Mouse (Mus musculus): ENCODE results near the gene Rgs7bp.

DNA sequence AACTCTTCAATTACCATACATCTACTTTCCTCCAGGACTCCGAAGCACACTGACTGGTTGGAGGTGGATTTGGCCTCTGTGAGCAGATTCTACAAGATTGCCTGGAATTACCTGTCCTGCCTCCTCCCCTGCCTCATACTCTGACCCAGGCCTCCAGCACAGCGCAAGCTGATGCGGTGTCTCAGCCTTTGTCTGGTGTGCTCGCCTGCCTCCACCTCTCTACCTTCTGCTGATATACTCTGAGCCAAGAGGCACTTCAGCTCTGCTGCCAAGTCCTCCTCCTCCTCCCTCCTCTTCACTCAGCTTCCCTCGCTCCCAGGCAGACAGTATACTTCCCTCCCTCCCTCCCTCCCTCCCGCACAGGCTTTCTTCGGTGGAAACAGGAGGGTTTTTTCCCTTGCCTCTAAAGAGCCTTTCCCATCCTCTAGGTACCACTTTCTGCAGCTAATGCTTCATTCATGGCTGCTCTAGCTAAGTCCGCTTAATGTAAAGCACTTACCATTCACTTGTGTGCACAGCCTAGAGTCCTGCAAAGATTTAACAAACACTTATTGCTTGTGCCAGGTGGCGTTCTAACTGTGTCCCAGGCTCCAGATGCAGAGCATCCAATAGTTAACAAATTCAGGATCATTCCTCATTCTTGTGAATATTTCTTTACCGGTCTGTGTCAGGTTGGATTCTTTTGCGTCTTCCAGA is 91.9 kb downstream of the Rgs7bp start:
- no peak for TF ChIP-seq BHLHE40 (IDR thresholded peaks at IDR 0.05; ENCODE audit: borderline replicate concordance, low read depth, low read length)
- no peak for TF ChIP-seq USF1 (IDR thresholded peaks at IDR 0.05; ENCODE audit: low read depth, low read length)
- no peak for TF ChIP-seq TCF12 (IDR thresholded peaks at IDR 0.05; ENCODE audit: low read depth, low read length)
- no peak for TF ChIP-seq EP300 (IDR thresholded peaks at IDR 0.05; ENCODE audit: low read depth in 1 of 2, low read length in 2 of 2)
- TF ChIP-seq MAFK (IDR thresholded peaks at IDR 0.05; ENCODE audit: borderline replicate concordance, low read depth, low read length): no peak
- TF ChIP-seq GATA1 (IDR thresholded peaks at IDR 0.05; ENCODE audit: low read depth, low read length): no peak
- TF ChIP-seq CHD2 (IDR thresholded peaks at IDR 0.05; ENCODE audit: low read length): no peak
- no peak for TF ChIP-seq CTCF (IDR thresholded peaks at IDR 0.05 in 2 of 3, conservative IDR thresholded peaks at IDR 0.05 in 1 of 3; ENCODE audit: control insufficient read depth in 1 of 3, insufficient read depth in 1 of 3, low read depth in 2 of 3, low read length in 3 of 3, poor library complexity in 1 of 3, severe bottlenecking in 1 of 3)
- no peak for TF ChIP-seq POLR2A (IDR thresholded peaks at IDR 0.05; ENCODE audit: control insufficient read depth in 1 of 2, insufficient read depth in 1 of 2, low read depth in 1 of 2, low read length in 2 of 2, poor library complexity in 1 of 2)
- no peak for TF ChIP-seq ZC3H11A (IDR thresholded peaks at IDR 0.05; ENCODE audit: low read depth, low read length)

Data from MEL (cell line).